Mouse (Mus musculus) heart, postnatal 4 days (tissue): ENCODE results near the gene Smoc2. TPM values are rescaled to one million over a fixed set of nuclear protein-coding genes. Genes with fewer than 3 reads are reported as not detected.

Experiments used
- DNase-seq: peaks from one replicate; pipeline ENCODE4 v3.0.0; 2021
- total RNA-seq, 2 experiments: library from RNA; stranded (reverse); gene quantifications; 2 replicates each; pipeline ENCODE4 v1.2.3; 2021

Smoc2 gene
- total RNA-seq, 2 experiments from 2014 or later: 23.4 to 28.1 TPM

- DNase-seq: peak; percentile 35
Observed at GRCm38 (mm10) chr17:14420460-14421046, 141.2 kb downstream of the Smoc2 start.

- no peak for DNase-seq
Observed at GRCm38 (mm10) chr17:14426481-14426880, 147.2 kb downstream of the Smoc2 start.

GRCm38 (mm10) chr17:14434717-14435116 is 155.4 kb downstream of the Smoc2 start:
- no peak for DNase-seq

- no peak for DNase-seq
Observed at GRCm38 (mm10) chr17:14445611-14446010, 166.3 kb downstream of the Smoc2 start.

- DNase-seq: no peak
Observed at GRCm38 (mm10) chr17:14447275-14447674, 168.0 kb downstream of the Smoc2 start.

Other genes with a start within 250 kb of the Smoc2 start
- gene Gm7358, start 220.0 kb upstream of the Smoc2 start, total RNA-seq: not detected
- gene Dact2, start 75.2 kb upstream of the Smoc2 start, total RNA-seq: 1 to 10 TPM; 1.8 to 1.9 TPM